Comparison of ENCODE assay signal across 8 mouse cellular contexts in the genomic region with DNA sequence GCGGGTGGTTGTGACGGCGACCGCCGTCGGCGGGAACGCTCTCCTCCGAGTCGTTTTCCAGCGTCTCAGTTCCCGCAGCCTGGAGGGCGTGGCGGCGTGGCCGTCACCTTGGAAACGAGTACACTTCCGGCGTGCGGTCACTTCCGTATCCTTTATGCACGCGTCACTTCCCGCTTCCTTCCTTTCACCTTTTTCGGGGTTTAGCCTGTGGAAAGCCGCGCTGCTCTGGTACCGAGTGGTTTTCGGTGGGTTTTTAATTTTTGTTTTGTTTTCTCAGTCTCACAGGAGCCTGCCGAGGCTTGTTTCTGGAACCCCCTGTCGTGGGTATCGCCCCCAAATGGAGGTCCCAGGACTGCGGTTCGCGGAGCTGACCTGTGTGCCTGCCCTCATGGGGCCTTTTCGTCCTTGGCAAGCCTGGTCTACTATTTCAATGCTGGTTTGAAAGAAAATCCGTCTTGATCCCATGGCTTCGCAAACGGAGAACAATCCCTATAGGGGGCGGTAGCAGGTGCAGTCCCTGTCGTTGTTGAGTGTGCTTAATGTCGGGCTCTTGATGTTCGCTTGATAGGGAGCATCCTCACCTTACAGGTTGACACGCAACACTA. TPM values are rescaled to one million over a fixed set of nuclear protein-coding genes. Genes with fewer than 3 reads are reported as not detected.
A peak's percentile ranks its signal among the peaks of the same experiment; 100 is the strongest.
DNase-seq lines count a peak whose midpoint lies in the region; ATAC-seq and TF ChIP-seq lines count a peak whose summit lies in the region.

Ankrd42 (minus strand) TSS at position 122 of the 605 bp plus-strand sequence.

- H3K4me1 ChIP-seq in hindbrain, embryonic 13.5 days (replicated peaks), result peaks cover 22% of the 10 kb centered on the region

- under 1% methylated on average over 44 of the region's 44 CpGs for WGBS in hindbrain, embryonic 13.5 days

- no peaks in the 10 kb centered on the region for H3K9me3 ChIP-seq in hindbrain, embryonic 13.5 days

- CTCF ChIA-PET in Patski (lab: Charles Lee), result interaction anchor here (1.1 kb wide), 1 partner anchor 27 kb away, joined by 3 read pairs; no protein-coding TSS in a partner anchor

- no peaks in the 10 kb centered on the region for H3K27me3 ChIP-seq in Patski
- no peaks in the 10 kb centered on the region for H3K27me3 ChIP-seq in hindbrain, embryonic 13.5 days

- H3K4me3 ChIP-seq in hindbrain, embryonic 13.5 days, result peak within 1 kb of the TSS; percentile 89

- TF ChIP-seq CTCF in Patski (IDR thresholded peaks at IDR 0.05), result peak; percentile 56

- H3K4me2 ChIP-seq in hindbrain, embryonic 13.5 days, result peak within 1 kb of the TSS; percentile 96

- peak within 1 kb of the TSS; percentile 85 for H3K27ac ChIP-seq in hindbrain, embryonic 13.5 days

- DNase-seq in Patski (ENCODE audit: low read depth, low spot score), result peak; percentile 62
- DNase-seq in cerebellum, postnatal 14 days, result peak; percentile 93 to 95
- peak; percentile 81 to 90 for DNase-seq in frontal cortex, postnatal 14 days (ENCODE audit: low spot score in 2 of 2)
- peak; percentile 83 to 86 for DNase-seq in layer of hippocampus, postnatal 25 days (ENCODE audit: extremely low spot score in 1 of 2, low spot score in 1 of 2)
- peak; percentile 93 for DNase-seq in lung, postnatal 25 days (ENCODE audit: low spot score)
- DNase-seq in retina, embryonic 14.5 days (ENCODE audit: low spot score), result peak; percentile 94
- DNase-seq in thymus, postnatal 4 days, result peak; percentile 91

- POLR2A ChIA-PET in Patski (lab: Charles Lee), result no interaction called here

- H3K9ac ChIP-seq in hindbrain, embryonic 13.5 days, result peak within 1 kb of the TSS; percentile 89

- peaks cover 15% of the 10 kb centered on the region for H3K36me3 ChIP-seq in hindbrain, embryonic 13.5 days

- in situ Hi-C loops in Patski (cut with MboI; ENCODE audit: low pct_unique_long_range_greater_than_20kb), result loop anchor here (5.0 kb wide), 1 partner anchor 535 kb away; no protein-coding TSS in a partner anchor

- peak; percentile 96 for ATAC-seq in Patski
- peak; percentile 98 for ATAC-seq in hindbrain, embryonic 13.5 days (ENCODE audit: low FRiP score)

RNA-seq across cellular contexts. Expression of gene Ankrd42, which starts in this region (rescaled TPM):
- 13.7 TPM for polyA plus RNA-seq in Patski (2021)
- 17.2 and 18.8 TPM in 2 replicates for polyA plus RNA-seq in hindbrain, embryonic 13.5 days (2015; fragmentation: Nextera tagmentation; extraction: Ambion mirVana)
- 10 to 100 TPM; 17.3 to 19.6 TPM for total RNA-seq in layer of hippocampus, postnatal 25 days (2021)

Comparison
In these comparisons a context has a peak if more than half of its experiments do, and no peak if none do; other contexts are left out.
1. Peak in every context shown above with its lines: DNase-seq, ATAC-seq, H3K4me3 ChIP-seq and H3K27ac ChIP-seq.